Mouse (Mus musculus): Measurements from ENCODE around the gene Parg. TPM values are rescaled to one million over a fixed set of nuclear protein-coding genes. Genes with fewer than 3 reads are reported as not detected.

Parg gene
- polyA plus RNA-seq, 1 experiment from 2014 or later: 15.7 TPM

DNA sequence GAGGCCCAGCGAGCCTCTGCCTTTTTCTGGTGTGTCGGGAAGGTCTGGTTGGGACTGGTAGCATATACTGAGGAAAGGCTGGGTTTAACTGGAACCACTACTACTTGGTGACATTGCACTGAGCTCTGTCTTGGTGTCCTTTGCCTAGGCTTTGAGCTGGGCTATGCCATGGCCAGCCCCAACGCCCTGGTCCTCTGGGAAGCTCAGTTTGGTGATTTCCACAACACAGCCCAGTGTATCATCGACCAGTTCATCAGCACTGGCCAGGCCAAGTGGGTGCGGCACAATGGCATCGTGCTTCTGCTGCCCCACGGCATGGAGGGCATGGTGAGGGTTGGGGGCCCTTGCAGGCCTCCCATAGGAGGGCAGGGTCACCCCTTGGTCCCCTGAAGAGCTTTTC lies 142.4 kb downstream of the Parg start:
- ATAC-seq: no peak
- no peak for TF ChIP-seq CTCF (IDR thresholded peaks at IDR 0.05; ENCODE audit: low read depth)

DNA sequence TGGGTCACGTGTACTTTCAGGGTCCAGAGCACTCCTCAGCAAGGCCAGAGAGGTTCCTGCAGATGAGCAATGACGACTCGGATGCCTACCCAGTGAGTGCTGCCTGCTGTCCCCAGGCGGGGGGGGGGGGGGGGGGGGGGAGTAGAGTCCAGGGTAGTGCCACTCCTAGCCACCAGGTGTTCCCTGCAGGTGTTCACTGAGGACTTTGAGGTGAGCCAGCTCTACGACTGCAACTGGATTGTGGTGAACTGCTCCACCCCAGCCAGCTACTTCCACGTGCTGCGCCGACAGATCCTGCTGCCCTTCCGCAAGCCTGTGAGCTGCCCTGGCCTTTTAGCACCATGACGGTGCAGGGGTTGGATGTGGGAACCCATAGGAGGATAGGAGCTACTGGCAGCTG lies 142.9 kb downstream of the Parg start:
- Histone ChIP-seq H3K4me1 (replicated peaks; ENCODE audit: control insufficient read depth, insufficient read depth, low read length) (no peaks in the 10 kb centered on the region), H3K9me3 (ENCODE audit: control insufficient read depth) (no peaks in the 10 kb centered on the region), H3K27me3 (replicated peaks; ENCODE audit: control insufficient read depth, insufficient read depth, low read length) (no peaks in the 10 kb centered on the region), H3K4me2 (replicated peaks; ENCODE audit: low read depth) (no peak overlapping the region), H3K4me3 (ENCODE audit: low read depth, low read length) (no peak overlapping the region), H3K9ac (ENCODE audit: low read depth, low read length) (no peak overlapping the region), H3K36me3 (ENCODE audit: control insufficient read depth, insufficient read depth) (peaks cover 17% of the 10 kb centered on the region; the same call in 1 of the 2 replicates), H3K27ac (ENCODE audit: low read depth, low read length) (no peak overlapping the region)
- peak; percentile 50 for TF ChIP-seq CTCF (IDR thresholded peaks at IDR 0.05; ENCODE audit: low read depth)
- 68% methylated on average over 9 of the region's 10 CpGs for WGBS
- peak; percentile 87 for ATAC-seq

More for the DNA sequence above, 142.4 kb downstream of the Parg start:
- no peak overlapping the region for H3K4me2 ChIP-seq (replicated peaks; ENCODE audit: low read depth)
- H3K9me3 ChIP-seq (ENCODE audit: control insufficient read depth): no peaks in the 10 kb centered on the region
- H3K4me3 ChIP-seq (ENCODE audit: low read depth, low read length): no peak overlapping the region
- H3K27ac ChIP-seq (ENCODE audit: low read depth, low read length): no peak overlapping the region
- H3K27me3 ChIP-seq (replicated peaks; ENCODE audit: control insufficient read depth, insufficient read depth, low read length): no peaks in the 10 kb centered on the region
- no peak overlapping the region for H3K9ac ChIP-seq (ENCODE audit: low read depth, low read length)
- H3K4me1 ChIP-seq (replicated peaks; ENCODE audit: control insufficient read depth, insufficient read depth, low read length): no peaks in the 10 kb centered on the region
- H3K36me3 ChIP-seq (ENCODE audit: control insufficient read depth, insufficient read depth): peaks cover 17% of the 10 kb centered on the region; the same call in 1 of the 2 replicates
- WGBS: 95% methylated on average over 7 of the region's 7 CpGs

Other genes with a start within 250 kb of the Parg start
- gene Galnt15, start 173.0 kb upstream of the Parg start, polyA plus RNA-seq (2015; fragmentation: Nextera tagmentation; extraction: Ambion mirVana): 0.35 and 0.42 TPM in 2 replicates
- 19.3 and 22.4 TPM in 2 replicates for gene Oxnad1, start 116.6 kb upstream of the Parg start, polyA plus RNA-seq (2015; fragmentation: Nextera tagmentation; extraction: Ambion mirVana)
- 103 and 111 TPM in 2 replicates for gene Dph3, start 116.2 kb upstream of the Parg start, polyA plus RNA-seq (2015; fragmentation: Nextera tagmentation; extraction: Ambion mirVana)
- not detected in 2 replicates for gene Msmb, start 59.9 kb upstream of the Parg start, polyA plus RNA-seq (2015; fragmentation: Nextera tagmentation; extraction: Ambion mirVana)
- gene Ncoa4, start 42.1 kb upstream of the Parg start, polyA plus RNA-seq (2015; fragmentation: Nextera tagmentation; extraction: Ambion mirVana): 239 and 254 TPM in 2 replicates
- 196 and 209 TPM in 2 replicates for gene Timm23, start 51 bp upstream of the Parg start, polyA plus RNA-seq (2015; fragmentation: Nextera tagmentation; extraction: Ambion mirVana)
- 11.1 and 13.3 TPM in 2 replicates for gene Ogdhl, start 120.1 kb downstream of the Parg start, polyA plus RNA-seq (2015; fragmentation: Nextera tagmentation; extraction: Ambion mirVana)
- 0.14 TPM in 1 of 2 replicates, not detected in the other for gene 1700024G13Rik, start 186.4 kb downstream of the Parg start, polyA plus RNA-seq (2015; fragmentation: Nextera tagmentation; extraction: Ambion mirVana)

All from intestine, postnatal 0 days (tissue).